Mouse (Mus musculus): Measurements from ENCODE around the gene Ehd2.
A peak's percentile ranks its signal among the peaks of the same experiment; 100 is the strongest.

DNA sequence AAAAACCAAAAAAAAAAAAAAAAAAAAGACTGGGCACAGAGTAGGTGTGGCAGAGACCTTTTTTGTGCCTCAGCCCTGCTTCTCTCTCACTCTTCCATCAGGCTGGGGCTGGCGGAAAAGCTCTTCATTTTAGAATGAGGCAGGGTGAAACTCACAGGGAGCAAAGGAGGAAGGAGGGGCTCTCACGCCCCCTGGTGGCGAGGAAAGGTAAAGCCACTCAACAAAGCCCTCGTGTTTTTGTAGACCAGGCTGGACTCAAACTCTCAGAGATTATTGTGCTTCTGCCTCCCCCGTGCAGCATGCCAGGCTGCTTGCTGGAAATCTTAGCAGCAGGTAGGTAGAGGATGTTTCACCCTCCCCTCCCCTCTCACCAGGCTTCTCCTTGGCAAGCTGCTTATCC lies 7.3 kb upstream of the Ehd2 start:
- TF ChIP-seq CTCF (IDR thresholded peaks at IDR 0.05; ENCODE audit: insufficient read depth, low read length) (peak; percentile 94), POLR2A (IDR thresholded peaks at IDR 0.05; ENCODE audit: borderline replicate concordance, extremely low read depth, low read depth, low read length) (no peak)
